Mouse (Mus musculus): ENCODE measurements at regions not wholly inside any gene's neighbourhood (a gene's known extent, or its start where the extent isn't known, plus 50 kb on each side); places are given as distances from the start of the nearest gene placed in this dataset.
"Not testable (repeated sequence)": the region's sequence is repeated elsewhere in the genome, so short reads cannot be mapped to it uniquely, and the experiment has no call there.

GRCm38 (mm10) chr13:52090365-52090764 lies 243.9 kb downstream of the Gadd45g start:
- DNase-seq (ENCODE audit: inconsistent ontology term) = no peak

DNA sequence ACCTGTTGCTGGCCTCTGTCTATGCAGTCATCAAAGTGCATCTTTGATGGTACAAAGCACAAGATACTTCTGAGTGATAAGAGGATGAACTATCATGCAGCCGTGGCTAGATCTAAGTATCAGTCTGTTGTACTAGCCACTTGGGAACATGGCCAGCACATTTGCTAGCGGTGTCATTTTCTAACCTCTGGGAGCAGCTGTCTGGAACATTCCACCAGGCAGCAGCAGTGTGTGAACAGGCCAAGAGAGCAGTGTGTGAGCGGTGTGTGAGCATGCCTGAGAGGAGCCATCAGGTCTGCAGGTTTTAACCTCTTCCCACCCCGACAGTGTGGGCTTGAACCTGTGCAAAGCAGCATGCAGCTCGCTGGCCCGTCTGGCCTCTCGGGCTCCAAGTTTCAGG lies 248.3 kb downstream of the Gadd45g start:
- no peak for DNase-seq (ENCODE audit: inconsistent ontology term)

- no peak for DNase-seq (ENCODE audit: inconsistent ontology term)
Measured at GRCm38 (mm10) chr13:52096506-52096905, 250.0 kb downstream of the Gadd45g start.

- no peak for DNase-seq (ENCODE audit: inconsistent ontology term)
Measured at GRCm38 (mm10) chr13:52105989-52106642, 259.6 kb downstream of the Gadd45g start.

DNA sequence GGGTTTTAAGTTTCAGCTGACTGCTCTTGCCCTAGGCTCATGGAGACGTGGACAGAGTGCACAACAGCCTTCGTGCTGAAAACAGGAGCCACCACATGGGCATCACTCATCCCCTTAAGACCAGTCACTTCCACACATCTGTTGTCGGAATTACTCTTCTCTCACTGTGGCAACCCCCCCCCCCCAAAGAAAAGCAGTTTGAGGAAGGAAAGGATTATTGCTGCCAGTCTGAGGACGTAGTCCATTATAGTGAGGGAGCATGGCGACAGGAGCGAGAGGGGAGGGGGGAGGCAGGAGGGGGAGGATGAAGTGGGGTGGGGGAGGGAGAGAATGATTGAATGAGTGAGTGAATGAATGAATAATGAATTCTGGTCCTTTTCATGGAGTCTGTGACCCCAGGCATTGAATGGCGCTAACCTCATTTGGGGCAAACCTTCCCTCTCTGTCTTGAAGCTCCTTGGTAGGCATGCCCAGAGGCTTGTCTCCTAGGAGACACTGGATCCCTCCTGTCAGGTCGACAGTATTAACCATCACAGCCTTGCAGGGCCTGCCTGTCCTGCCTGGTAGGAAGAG lies 262.0 kb downstream of the Gadd45g start:
- no peak for DNase-seq (ENCODE audit: inconsistent ontology term)

GRCm38 (mm10) chr13:52109039-52109759 lies 262.7 kb downstream of the Gadd45g start:
- DNase-seq (ENCODE audit: inconsistent ontology term) = peak; percentile 31

DNA sequence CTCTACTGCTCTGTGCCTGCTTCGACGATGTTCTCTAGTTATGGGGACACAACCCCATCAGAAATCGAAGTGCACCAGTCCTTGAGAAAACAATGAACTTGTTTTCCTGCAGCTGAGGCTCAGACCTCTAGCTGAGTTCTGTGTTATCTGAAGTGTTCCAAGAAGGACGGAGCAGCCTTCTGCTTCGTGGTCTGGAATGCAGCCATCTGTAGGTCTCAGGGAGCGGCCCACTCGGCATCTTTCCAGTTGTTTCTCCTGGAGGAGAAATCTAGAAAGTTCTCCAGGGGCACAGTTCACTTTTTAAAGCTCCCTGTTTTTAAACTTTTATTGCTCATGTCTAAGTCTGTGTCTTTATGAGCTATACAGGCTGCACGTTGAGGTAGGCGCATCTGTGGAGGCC lies 264.3 kb downstream of the Gadd45g start:
- no peak for DNase-seq (ENCODE audit: inconsistent ontology term)

GRCm38 (mm10) chr13:52113549-52113948 lies 267.1 kb downstream of the Gadd45g start:
- DNase-seq (ENCODE audit: inconsistent ontology term) = peak; percentile 19

DNA sequence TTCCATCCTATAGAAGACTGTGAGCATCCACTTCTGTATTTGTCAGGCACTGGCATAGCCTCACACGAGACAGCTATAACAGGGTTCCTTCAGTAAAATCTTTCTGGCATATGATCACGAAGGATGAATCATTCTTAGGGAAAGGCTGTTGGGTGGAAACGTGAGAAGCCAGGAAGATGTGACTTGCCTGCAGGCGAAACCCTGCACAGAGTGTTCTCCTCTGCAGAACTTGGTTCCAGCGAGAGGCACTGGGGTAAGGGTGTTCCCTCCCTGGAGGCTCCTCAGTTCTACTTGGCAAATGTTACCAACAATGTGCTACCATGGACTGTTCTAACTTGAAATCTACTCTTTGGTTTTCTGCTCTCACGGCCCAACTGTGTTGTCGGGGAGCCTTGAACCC lies 268.0 kb downstream of the Gadd45g start:
- DNase-seq (ENCODE audit: inconsistent ontology term) = no peak

DNA sequence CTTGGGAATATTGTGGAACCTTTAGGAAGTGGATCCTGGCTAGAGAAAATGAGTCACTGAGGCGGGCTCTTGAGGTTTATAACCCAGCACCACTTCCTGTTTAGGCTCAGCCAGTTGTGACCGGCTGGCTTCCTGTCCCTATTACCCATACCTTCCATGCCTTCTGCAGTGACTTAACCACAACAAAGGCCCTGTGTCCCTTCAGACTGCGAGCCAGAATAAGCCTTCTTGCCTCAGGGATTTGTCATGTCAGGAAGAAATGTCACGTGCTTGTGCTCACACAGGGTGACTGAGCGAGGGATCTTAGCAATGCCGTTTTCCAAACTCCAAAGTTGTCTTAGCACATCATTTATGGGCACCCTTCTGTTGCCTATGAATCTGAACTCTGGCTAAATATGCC lies 268.5 kb downstream of the Gadd45g start:
- DNase-seq (ENCODE audit: inconsistent ontology term) = no peak

DNA sequence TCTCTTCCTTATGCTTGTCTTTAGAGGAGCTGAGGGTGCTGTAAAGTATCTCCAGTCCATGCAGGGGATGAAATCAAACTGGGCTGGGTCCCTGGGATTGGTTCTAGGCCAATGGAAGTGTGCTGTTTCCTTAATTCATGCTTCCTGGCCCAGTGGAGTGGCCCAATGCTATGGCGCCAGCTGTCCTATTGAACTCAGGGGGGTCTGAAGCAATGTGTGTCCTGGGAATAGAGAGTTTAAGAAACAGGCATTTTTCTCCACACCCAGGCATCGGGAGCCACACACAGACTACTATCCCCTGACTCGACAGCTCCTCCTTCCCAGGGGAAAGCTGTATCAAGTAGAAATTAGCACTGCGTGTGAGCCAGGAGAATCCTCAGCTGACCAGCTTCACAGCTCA lies 269.8 kb downstream of the Gadd45g start:
- no peak for DNase-seq (ENCODE audit: inconsistent ontology term)

- no peak for DNase-seq (ENCODE audit: inconsistent ontology term)
Measured at GRCm38 (mm10) chr13:52116756-52117155, 270.3 kb downstream of the Gadd45g start.

DNA sequence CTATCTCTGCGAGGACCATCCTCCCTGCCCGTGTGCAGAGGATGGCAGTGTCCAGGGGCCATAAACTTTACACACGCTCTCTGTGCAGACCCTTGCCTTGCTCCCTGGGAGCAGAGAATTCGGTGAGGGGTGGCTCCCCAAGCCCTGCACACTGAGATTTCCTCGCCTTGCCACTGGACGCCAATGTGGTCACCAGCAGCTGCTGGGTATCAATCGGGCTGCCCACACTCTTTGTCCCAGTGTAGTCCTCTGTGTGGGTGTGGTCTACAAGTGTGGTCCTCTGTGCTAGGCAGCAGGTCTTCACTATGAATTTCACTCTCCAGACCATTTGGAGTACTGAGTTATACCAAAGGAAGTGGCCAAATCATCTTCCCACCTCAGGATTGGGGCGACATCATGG lies 274.3 kb downstream of the Gadd45g start:
- no peak for DNase-seq (ENCODE audit: inconsistent ontology term)

- DNase-seq (ENCODE audit: inconsistent ontology term) = no peak
Measured at GRCm38 (mm10) chr13:52125037-52125436, 278.6 kb downstream of the Gadd45g start.

DNA sequence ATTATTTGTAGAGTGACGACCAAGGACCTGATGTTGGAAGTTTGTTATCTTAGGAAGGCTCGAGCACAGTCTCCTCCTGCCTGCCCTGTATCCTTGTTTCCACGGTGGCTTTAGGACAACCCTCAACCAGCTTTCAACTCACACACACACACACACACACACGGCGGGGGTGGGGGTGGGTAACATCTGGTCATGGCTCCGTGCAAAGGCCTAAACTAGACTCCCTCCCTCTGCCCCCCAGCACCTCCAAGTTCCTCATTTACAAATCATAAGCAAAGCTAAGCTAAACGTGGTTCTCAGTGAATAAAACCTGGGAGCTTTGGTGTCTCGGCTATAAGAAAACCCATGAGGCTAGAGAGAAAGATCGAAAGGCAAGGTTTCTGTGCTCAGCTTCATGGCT lies 281.3 kb downstream of the Gadd45g start:
- DNase-seq (ENCODE audit: inconsistent ontology term) = no peak

- no peak for DNase-seq (ENCODE audit: inconsistent ontology term)
Measured at GRCm38 (mm10) chr13:52129466-52129865, 283.0 kb downstream of the Gadd45g start.

DNA sequence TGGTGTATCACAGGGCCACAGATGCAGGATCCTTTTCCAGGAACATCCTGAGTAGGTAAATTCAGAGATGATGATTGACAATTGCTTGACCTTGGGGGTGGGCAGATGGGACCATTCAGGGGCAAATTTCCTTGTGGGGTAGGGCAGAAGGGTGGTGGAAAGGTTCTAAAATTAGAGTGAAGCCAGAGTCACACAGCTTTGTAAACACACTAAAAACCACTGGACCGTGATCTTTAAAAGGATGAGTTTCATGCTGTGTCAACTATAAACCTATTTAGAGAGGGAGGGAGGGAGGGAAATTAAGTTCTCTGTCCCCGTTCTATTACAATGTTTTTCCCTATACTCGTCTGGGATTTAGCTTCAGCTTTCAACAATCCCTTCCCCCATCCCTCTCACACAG lies 286.7 kb downstream of the Gadd45g start:
- DNase-seq (ENCODE audit: inconsistent ontology term) = no peak

- DNase-seq (ENCODE audit: inconsistent ontology term) = peak; percentile 77
Measured at GRCm38 (mm10) chr13:52138331-52138945, 292.0 kb downstream of the Gadd45g start.

DNA sequence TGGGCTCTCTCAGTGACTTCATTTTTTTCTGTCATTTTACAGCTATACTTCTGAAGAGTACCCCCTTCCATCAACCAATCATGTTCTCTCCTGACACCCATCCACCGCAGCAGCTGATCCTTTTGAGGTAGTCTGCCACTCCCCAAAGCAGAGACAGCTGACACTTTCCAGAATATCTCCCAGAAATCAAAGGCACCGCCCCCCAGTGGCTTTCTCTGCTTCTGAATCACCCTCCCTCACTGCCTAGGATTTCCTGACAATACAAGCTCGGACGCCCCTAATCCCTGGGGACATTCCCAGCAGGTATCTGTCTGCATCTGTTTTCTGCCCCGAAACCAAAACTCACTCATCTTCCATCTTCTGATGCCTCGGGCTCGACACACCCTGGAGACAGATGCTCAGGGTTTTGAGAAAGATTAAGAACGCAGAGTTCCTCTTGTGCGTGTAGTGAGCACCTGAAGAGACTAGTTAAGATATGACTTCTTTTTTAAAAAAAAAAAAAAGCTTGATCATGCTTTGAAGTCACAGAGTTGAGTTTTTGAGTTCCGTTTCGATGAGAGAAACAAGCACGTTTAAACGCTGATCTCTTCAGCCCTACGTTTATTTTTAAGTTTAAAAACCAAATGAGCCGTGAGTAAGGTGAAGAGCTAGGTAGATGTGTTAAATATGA lies 292.8 kb downstream of the Gadd45g start:
- DNase-seq (ENCODE audit: inconsistent ontology term) = no peak

DNA sequence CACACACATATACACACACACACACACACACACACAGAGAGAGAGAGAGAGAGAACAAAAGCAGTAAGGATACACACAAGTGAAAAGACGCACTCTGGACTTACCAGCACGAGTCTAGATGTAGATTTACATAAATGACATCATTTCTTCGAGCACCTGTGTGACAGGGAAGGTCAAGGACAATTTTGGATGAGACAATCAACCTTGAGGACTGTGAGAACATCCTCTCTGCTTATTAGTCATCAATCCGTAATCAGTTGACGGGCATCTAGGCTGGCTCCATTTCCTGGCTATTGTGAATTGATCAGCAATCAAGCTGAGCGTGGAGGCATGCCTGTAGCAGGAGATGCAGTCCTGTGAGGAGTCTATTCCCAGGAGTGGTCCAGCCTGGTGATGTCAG lies 293.7 kb downstream of the Gadd45g start:
- no peak for DNase-seq (ENCODE audit: inconsistent ontology term)

GRCm38 (mm10) chr13:52144066-52144465 lies 297.6 kb downstream of the Gadd45g start:
- DNase-seq (ENCODE audit: inconsistent ontology term) = not testable (repeated sequence)

GRCm38 (mm10) chr13:52145926-52146325 lies 299.4 kb downstream of the Gadd45g start:
- no peak for DNase-seq (ENCODE audit: inconsistent ontology term)

Measured in Muller cell, postnatal 12 days (primary cell).